8 mouse cellular contexts compared by ENCODE assay signal in the genomic region with DNA sequence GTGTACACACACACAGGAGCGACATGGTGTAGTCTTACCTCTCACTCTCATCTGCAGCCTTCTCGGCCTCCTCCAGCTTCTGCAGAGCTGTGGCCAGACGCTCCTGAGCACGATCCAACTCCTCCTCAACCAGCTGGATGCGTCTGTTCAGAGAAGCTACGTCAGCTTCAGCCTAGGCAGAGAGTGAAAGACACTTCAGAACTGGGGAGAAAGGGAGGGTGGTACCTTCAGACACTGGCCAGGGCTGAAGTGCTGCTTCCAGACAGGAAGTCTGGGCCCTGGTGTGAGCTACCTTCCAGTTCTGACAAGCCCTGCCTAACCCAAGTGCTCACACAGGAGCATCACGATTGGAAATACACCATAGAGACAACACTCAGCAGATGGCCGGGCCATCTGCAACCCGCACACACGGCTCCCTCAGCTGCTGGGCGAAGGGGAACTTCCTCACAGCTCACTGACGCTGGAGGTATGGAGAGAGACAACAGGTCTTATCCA. TPM values are rescaled to one million over a fixed set of nuclear protein-coding genes. Genes with fewer than 3 reads are reported as not detected.
DNase-seq lines count a peak whose midpoint lies in the region; ATAC-seq and TF ChIP-seq lines count a peak whose summit lies in the region.

No protein-coding gene starts in this region.

- TF ChIP-seq POLR2A in brain, embryonic 14.5 days (IDR thresholded peaks at IDR 0.05; ENCODE audit: borderline replicate concordance, extremely low read depth, insufficient read depth, insufficient read length, poor library complexity, severe bottlenecking), result no peak
- TF ChIP-seq POLR2A in myocyte (IDR thresholded peaks at IDR 0.05; ENCODE audit: insufficient read length, low read depth), result no peak

- no peak overlapping the region for H3K4me3 ChIP-seq in myocyte

- no peak overlapping the region for H3ac ChIP-seq in myocyte (ENCODE audit: control insufficient read depth, insufficient read length)

- H3K79me2 ChIP-seq in myocyte (ENCODE audit: control insufficient read depth, insufficient read depth), result peaks cover 57% of the 10 kb centered on the region

- peak; percentile 89 for ATAC-seq in frontal cortex, adult (ENCODE audit: low TSS enrichment)
- ATAC-seq in activated CD4-positive, CD25-positive, alpha-beta regulatory T cell, adult 4 months, result no peak

- no peak for TF ChIP-seq CTCF in brain, embryonic 14.5 days (IDR thresholded peaks at IDR 0.05; ENCODE audit: borderline replicate concordance, extremely low read depth, insufficient read depth, insufficient read length)

- no peak overlapping the region for H3K4me2 ChIP-seq in myocyte (ENCODE audit: low read depth)

- DNase-seq in frontal cortex, postnatal 14 days (ENCODE audit: low spot score in 2 of 2), result no peak
- DNase-seq in brain, embryonic 14.5 days (ENCODE audit: low read depth), result peak; percentile 67
- DNase-seq in heart, adult 8-10 months (ENCODE audit: low spot score), result peak; percentile 68
- peak; percentile 50 to 62 for DNase-seq in layer of hippocampus, postnatal 25 days (ENCODE audit: extremely low spot score in 1 of 2, low spot score in 1 of 2)
- DNase-seq in urinary bladder, adult 18-20 months (ENCODE audit: low spot score in 2 of 2), result no peak

- no peaks in the 10 kb centered on the region for H3K27me3 ChIP-seq in myocyte (ENCODE audit: control insufficient read depth, insufficient read depth, insufficient read length)

- H3K36me3 ChIP-seq in myocyte (ENCODE audit: control insufficient read depth, insufficient read depth), result peaks cover 87% of the 10 kb centered on the region

TF ChIP-seq in myocyte, 11 proteins besides CTCF, POLR2A, EP300 and RAD21:
- TF ChIP-seq CEBPB (IDR thresholded peaks at IDR 0.05; ENCODE audit: insufficient read depth, poor library complexity, severe bottlenecking), result no peak
- TF ChIP-seq USF1 (IDR thresholded peaks at IDR 0.05; ENCODE audit: low read depth), result no peak
- TF ChIP-seq POLR2AphosphoS2 (IDR thresholded peaks at IDR 0.05; ENCODE audit: insufficient read length, low read depth), result peak; percentile 65

RNA-seq across cellular contexts. Expression of a gene that starts 13.2 kb away (rescaled TPM):
- polyA plus RNA-seq in brain, embryonic 14.5 days (2012; rRNA removed), result 110 and 133 TPM in 2 replicates
- total RNA-seq in heart, adult 8-10 months (2022), result over 10,000 TPM in 3 of 4 experiments, 1,000 to 10,000 TPM in 1; 9,382 to 12,072 (median 10,190) TPM
- 100 to 1,000 TPM; 246 to 257 TPM for total RNA-seq in layer of hippocampus, postnatal 25 days (2021)
- 1,921 TPM for polyA plus RNA-seq in myocyte (2012; fragmentation: generic; extraction: Trizol)
- 10 to 100 TPM; 30.8 to 35.8 TPM for polyA plus RNA-seq in activated CD4-positive, CD25-positive, alpha-beta regulatory T cell, adult 4 months (2017; shearing (Covaris generic))

Comparison
In these comparisons a context has a peak if more than half of its experiments do, and no peak if none do; other contexts are left out.
1. DNase-seq: peak in brain, embryonic 14.5 days (single experiment), heart, adult 8-10 months (single experiment) and layer of hippocampus, postnatal 25 days (2 of 2); none in frontal cortex, postnatal 14 days (0 of 2) and urinary bladder, adult 18-20 months (0 of 2).
2. RNA of a gene that starts 13.2 kb away (polyA plus RNA-seq): 1,921 TPM in myocyte (single experiment); 110 to 133 TPM in brain, embryonic 14.5 days and 30.8 to 35.8 TPM in activated CD4-positive, CD25-positive, alpha-beta regulatory T cell, adult 4 months; every median in the first group is over 10 times any median in the second.